Mouse (Mus musculus): Measurements from ENCODE around the gene Adra2b.

The Adra2b gene

GRCm38 (mm10) chr2:127379250-127379649, 16.2 kb downstream of the Adra2b start:
- DNase-seq (ENCODE audit: low spot score): no peak

- no peak for DNase-seq (ENCODE audit: low spot score)
These were observed 20.9 kb downstream of the Adra2b start for GRCm38 (mm10) chr2:127383881-127384280.

- no peak for DNase-seq (ENCODE audit: low spot score)
These were observed 24.5 kb downstream of the Adra2b start for GRCm38 (mm10) chr2:127387521-127387920.

- no peak for DNase-seq (ENCODE audit: low spot score)
These were observed 27.3 kb downstream of the Adra2b start for GRCm38 (mm10) chr2:127390352-127390751.

- DNase-seq (ENCODE audit: low spot score): no peak
These were observed 27.8 kb downstream of the Adra2b start for GRCm38 (mm10) chr2:127390846-127391245.

- DNase-seq (ENCODE audit: low spot score): no peak
These were observed 28.3 kb downstream of the Adra2b start for GRCm38 (mm10) chr2:127391323-127391722.

- no peak for DNase-seq (ENCODE audit: low spot score)
These were observed 31.7 kb downstream of the Adra2b start for GRCm38 (mm10) chr2:127394606-127395161.

GRCm38 (mm10) chr2:127398738-127399137, 35.7 kb downstream of the Adra2b start:
- no peak for DNase-seq (ENCODE audit: low spot score)

- no peak for DNase-seq (ENCODE audit: low spot score)
These were observed 48.1 kb downstream of the Adra2b start for GRCm38 (mm10) chr2:127411126-127411525.

- no peak for DNase-seq (ENCODE audit: low spot score)
These were observed 52.8 kb downstream of the Adra2b start for GRCm38 (mm10) chr2:127415806-127416205.

GRCm38 (mm10) chr2:127416706-127417105, 53.7 kb downstream of the Adra2b start:
- DNase-seq (ENCODE audit: low spot score): no peak
